Mouse (Mus musculus) gastrocnemius, postnatal 25 days (tissue): ENCODE results near the gene Rsrc2. TPM values are rescaled to one million over a fixed set of nuclear protein-coding genes. Genes with fewer than 3 reads are reported as not detected.
"Not testable (repeated sequence)": the region's sequence is repeated elsewhere in the genome, so short reads cannot be mapped to it uniquely, and the experiment has no call there.

ENCODE experiments used
- DNase-seq: peaks from one replicate; pipeline ENCODE4 v3.0.0; 2022
- long read RNA-seq, 2 experiments: library from polyadenylated mRNA; stranded (forward); transcript quantifications; one replicate each; pipeline ENCODE4 v2.0.0; 2021
- total RNA-seq, 2 experiments: library from RNA; stranded (reverse); gene quantifications; 1 replicate in 1 of 2; 2 replicates in 1 of 2; pipeline ENCODE4 v1.2.3; 2021

The Rsrc2 gene
- total RNA-seq: 10 to 100 TPM; 31.5 to 36.2 TPM
- long read RNA-seq, experiment 1, transcript Rsrc2-208 (10 exons, 1,595 nt): major isoform, 21 of 34 reads
- long read RNA-seq, experiment 1, partial matches to known transcripts: 2 of 34 reads
- long read RNA-seq, experiment 1, other reads (novel, unspliced or antisense): 8 of 34 reads
- long read RNA-seq, experiment 2, transcript Rsrc2-208 (10 exons, 1,595 nt): major isoform, 16 of 29 reads
- long read RNA-seq, experiment 2, partial matches to known transcripts: 1 of 29 reads
- long read RNA-seq, experiment 2, other reads (novel, unspliced or antisense): 9 of 29 reads

DNA sequence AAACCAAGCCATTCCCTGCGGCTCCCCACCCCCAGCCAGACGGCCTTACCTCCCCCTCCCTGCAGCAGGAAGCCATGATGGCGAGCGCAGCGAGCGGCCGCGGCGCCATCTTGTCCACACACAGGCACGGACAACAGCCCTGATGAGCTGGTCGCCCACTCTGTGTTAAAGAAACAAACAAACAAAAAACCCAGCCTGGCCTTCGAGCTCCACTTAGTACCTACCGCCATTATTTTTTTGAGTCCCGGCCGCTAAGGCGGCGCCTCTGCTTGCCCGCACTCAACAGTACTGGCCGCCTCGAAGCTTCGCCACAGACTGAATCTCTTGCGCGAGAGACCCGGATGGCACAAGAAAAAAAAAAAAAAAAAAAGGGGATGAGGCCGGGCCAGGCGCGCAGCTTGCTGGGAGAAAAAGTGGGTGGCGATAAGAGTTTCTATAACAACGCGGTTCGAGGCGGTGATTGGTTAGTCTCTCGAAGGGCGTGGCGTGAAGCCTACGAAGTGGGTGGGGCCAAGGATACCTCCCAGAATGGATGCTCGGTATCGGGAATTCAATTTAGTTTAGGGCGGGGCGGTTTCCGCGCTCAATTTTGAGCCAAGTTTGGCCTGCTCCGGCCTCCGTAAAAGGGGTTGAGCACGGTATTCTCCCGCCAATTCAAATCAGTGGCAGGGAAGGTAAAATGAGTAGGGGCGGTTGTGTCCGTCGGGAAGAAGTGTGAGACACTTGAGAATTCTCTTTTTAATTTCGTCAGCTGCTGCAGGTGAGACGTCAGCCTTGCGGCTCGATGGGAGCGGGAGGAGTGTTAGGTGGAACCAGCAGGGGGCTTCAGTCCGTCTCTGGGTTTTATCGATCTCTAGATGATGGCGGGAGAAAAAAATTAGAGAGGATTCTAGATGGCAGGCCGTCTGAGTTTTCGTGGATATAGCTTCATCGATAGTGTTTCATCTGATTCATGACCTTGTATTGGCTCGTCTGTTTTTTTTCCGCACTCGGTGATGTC is at the start of gene Rsrc2, which contains the start of gene Kntc1:
Gene Rsrc2 (minus strand): TSS at position 350 of the 1,000 bp plus-strand sequence.
Gene Kntc1 (plus strand): TSS at position 652 of the 1,000 bp plus-strand sequence.
- DNase-seq: peak; percentile 98

DNA sequence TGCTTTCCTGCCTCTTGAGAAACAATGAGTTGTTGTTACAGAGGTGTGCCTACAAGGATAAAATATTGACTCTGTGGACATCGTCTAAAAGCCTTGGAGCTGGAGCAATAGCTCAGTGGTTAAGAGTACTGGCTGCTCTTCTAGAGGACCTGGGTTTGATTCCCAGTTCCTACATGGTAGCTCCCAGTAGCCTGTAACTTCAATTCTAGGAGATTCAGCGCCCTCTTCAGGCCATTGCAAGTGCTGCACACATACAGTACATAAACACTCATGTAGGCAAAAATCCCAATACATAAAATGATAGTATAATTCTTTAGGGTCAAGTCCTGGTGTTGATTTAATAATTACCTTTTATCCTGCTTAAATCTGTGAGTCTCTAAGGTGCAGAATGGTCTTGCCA is 43.9 kb upstream of the Rsrc2 start:
- no peak for DNase-seq

DNA sequence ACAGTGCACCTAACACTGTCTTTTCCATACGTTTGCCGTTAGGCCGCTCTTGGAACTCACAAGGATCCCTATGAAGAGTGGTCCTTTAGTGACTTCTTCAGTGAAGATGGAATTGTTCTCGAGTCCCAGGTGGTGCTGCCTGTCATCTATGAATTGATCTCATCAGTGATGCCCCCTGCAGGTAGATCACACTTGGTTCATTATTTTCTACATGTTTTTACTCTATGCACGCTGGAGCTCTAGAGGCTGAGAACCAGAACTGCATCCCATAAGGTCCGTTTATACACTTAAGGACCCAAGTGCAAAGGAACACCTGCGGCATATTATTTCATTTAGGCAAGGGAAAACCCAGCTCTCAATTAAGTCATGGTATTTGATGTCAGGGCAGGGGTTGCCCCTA is 39.8 kb upstream of the Rsrc2 start:
- no peak for DNase-seq

DNA sequence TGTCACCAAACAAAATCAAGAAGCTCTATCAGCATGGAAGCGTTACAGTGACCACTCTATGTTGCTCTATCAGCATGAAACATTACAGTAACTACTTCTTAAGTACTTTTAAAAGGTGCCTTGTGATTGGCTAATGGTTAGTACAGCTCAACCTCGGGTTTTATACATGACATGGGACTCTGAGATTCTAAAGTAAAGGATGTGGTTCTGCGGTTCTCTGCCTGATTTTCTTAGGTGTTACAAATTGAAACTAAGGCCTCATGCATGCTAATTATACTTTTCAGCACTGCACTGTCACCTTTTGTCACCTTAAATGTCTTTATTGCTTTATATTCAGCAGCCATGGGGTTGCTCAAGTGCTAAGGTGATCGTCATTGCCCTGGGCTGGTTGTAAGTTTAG is 32.6 kb upstream of the Rsrc2 start:
- no peak for DNase-seq

DNA sequence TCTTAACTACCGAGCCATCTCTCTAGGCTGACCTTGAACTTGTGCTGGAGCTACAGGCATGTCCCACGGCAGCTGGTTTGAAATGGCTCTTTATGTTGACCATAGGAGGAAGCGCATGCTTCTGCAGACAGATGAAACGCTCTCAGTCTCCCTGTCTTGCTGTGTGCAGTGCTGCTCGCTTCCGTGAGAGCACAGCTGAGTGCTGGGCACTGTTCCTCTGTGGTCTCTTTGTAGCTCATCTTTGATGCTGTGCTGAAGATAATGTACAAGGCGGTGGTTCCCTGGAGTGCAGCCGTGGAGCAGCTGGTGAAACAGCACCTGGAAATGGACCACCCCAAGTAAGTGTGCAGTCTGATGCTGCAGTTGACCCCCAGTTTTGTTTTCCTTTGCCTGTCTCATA is 31.5 kb upstream of the Rsrc2 start:
- no peak for DNase-seq

DNA sequence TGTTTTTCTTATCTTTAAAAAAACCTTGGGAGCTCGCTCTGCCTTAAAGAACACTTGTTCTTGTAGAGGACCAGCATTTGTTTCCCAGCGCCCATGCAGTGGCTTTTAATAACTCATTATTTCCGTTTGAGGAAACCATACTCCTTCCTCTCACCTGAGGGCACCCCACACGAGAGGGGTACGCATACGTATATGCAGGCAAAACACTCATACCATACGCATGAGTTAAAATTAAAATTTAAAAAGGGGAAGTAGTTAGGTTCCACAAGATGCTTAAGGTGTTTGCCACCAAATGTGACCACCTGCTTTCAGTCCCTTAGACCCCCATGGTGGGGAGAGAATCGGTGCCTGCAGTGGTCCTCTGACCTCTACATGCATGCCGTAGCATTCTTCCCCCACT is 24.2 kb upstream of the Rsrc2 start:
- no peak for DNase-seq

DNA sequence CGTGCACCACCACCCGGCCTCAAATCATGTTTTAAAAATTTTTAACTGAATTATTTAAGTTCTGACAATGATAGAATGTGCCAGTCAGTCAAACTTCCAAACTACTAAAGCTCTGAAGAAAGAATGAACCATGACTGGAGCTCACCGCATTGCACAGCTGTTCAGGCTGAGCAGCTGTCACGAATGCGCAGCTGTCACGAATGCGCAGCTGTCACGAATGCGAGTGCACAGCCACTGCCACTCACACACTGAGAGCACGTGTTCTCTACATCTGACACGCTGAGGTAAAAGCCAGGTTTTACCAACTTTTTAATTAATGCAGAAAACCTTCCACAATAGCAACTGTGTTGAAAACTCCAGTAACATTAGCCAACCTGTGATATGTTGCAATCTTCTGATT is 17.2 kb upstream of the Rsrc2 start:
- DNase-seq: not testable (repeated sequence)

DNA sequence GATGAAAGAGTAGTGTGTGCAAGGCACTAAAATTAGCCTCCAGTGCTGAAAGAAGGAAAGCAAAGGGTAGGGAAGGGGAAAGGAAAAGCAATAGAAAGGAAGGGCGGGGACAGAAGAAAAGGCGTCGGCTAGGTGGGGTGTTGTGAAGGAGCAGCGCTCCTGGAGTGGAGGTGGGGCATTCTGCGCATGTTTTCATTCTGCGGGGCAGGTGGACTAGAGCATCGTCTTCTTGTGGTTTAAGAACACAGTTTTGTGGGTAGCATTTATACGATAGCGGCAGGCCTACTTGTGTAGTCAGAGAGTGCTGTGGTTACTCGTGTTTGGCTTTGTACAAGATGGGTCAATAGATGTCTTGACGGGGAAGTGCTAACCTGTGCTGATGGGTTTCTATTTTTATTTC is 16.3 kb upstream of the Rsrc2 start:
- no peak for DNase-seq

DNA sequence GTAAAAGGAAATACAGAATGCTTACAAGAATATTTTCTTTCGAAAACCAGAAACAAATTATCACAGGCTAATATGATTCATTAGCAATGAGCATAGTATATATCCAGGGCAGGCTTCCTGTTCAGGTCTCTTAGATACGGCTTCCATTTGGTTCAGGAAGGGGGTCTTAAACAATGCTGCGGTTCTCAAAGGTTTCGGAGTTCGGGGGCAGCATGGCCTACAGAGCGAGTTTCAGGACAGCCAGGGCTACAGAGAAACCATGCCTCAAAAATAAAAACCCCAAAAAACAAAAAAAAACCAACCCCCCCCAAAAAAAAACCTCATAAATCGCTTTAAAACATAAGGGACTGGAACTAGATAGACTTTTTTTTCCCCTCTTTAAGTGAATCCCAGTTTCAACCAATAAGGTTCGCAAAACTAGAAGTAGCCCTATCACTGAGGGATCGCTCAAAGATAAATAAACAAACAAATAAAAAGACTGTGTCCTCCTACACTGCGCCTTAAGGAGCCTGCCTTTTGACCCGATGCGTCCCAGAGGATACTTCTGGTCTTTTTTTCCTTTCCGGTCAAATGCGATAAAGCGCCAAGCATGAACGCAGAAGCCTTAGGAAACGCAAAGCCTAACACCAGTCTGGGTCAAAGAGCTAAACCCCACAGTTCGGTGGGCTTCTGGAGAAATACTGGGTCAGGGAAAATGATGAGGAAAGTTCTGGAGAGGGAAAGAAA is 712 bp downstream of the Rsrc2 start:
- DNase-seq: no peak

DNA sequence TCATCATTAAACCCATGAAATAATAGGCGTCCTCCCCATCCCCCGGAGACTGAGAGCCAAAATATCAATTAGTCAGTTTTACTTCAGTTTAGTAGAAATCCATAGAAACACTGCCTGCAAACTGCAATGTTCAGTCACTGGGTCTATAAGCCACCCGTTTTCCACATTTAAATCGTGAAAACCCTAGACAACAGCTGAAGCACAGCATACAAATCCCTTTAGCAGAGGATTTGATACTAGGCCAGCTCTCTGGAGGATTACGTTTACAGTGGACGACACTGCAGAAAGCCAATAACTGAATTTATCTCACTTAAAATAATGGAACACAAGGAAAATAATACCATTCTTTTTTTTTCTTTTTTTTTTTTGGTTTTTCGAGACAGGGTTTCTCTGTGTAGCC is 1.6 kb downstream of the Rsrc2 start:
- DNase-seq: no peak

DNA sequence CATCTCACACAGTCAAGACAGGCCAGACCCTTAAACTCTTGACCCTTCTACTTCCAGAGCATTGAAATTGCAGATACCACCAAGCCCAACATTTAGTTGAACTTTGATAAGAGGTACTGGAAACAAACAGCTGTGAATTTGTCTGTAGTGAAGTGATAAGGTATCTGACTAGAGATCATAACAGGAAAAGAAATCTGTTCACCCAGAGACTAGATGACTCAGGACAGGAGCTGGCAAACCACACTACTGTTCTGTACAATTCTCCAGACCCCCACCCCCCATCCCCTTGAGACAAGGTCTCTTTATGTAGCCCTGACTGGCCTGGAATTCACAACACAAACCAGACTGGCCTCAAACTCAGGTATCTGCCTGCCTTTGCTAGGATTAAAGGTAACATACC is 3.0 kb downstream of the Rsrc2 start:
- no peak for DNase-seq

DNA sequence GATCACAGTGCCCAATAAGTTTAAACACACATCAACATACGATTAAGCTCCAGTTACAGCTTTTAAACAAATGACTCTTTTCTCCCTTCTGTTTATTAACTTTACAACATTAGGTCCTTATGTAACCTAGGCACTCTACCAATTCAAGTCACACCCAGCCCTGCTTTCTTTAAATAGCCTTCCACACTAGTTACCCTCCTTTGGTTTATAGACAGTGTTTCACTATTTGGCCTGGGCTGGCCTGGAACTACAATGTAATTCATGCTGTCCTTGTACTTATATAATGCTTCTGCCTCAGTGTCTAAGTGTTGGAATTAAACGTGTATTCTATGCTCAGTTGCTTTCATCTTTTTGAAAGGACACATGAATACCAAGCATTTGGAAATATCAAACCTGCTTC is 4.9 kb downstream of the Rsrc2 start:
- DNase-seq: no peak

DNA sequence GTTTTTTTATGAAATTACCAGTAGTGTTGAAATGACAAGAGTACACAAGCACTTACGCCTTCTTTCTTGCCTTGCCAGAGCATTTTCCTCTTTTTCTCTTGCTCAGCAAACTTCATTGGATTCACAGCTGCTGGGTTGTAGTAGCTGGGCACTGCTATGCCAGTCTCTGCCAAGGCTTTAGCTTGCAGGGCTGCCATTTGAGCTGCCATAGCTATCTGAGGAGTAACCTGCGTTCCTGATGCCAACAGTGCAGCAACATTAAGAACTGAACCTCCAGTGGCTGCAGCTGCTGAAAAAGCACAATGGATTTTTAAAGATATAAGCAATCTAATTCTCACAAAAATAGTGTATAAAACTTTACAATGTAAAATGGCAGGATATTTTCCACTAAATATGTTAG is 18.2 kb downstream of the Rsrc2 start:
- peak; percentile 43 for DNase-seq

DNA sequence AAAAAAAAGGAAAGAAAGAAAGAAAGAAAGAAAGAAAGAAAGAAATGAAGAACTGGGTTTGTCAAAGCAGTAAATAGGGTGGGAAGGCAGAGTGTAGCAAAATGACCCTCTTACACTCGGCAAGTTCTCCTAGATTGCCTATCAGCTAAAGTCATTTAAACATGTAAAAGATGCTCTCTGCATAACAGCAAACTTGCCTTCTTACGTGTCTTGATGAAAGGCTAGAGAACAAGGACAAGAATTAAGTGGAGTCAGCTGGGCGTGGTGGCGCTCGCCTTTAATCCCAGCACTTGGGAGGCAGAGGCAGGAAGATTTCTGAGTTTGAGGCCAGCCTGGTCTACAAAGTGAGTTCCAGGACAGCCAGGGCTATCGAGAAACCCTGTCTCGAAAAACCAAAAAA is 25.4 kb downstream of the Rsrc2 start:
- DNase-seq: not testable (repeated sequence)

DNA sequence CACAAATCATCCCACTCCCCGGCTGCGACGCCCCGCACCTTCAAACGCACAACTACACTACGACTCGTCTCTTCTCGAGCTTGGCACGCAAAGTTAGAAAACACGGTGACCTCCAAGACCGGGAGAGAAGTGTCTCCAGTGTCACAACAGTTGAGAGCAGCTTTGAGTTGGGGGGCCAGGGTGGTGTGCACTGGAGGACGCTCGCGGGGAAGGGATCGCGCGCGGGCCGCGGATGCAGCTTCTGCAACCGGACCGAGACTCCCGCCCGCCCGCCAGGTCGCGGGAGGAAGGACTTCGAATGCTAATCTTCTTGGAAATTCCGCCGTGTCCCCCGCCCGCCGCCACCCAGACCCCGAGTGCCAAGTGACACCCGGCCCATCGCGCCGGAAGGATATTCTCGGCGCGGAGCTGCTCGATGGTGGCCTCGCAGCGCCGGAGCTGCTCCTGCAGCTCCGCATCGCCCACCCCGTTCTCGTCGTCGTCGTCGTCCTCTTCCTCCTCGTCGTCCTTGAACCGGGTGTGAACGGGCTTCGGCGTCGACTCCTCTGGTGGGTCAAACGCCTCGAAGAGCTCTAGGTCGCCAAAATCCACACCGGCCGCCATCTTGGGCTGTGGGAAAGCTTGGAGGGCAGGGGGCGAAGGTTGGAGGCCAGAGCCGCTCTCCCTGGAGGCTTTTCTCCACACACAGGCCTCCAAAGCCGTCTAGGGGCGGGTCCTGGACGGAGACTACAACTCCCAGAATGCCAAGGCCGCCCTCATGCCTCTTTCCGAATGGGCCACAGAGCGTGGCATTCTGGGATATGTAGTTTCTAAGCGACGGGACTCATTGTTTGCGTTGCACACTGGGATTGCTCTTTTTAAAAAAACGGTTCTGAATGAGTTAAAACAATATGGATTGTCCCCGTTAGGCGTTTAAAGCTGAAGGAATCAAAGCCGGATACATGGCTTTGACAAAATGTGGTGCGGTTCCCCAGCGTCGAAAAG is 28.6 kb downstream of the Rsrc2 start, which contains the start of gene Zcchc8:
Gene Zcchc8 (minus strand): TSS at position 773 of the 984 bp plus-strand sequence.
- peak; percentile 95 for DNase-seq

DNA sequence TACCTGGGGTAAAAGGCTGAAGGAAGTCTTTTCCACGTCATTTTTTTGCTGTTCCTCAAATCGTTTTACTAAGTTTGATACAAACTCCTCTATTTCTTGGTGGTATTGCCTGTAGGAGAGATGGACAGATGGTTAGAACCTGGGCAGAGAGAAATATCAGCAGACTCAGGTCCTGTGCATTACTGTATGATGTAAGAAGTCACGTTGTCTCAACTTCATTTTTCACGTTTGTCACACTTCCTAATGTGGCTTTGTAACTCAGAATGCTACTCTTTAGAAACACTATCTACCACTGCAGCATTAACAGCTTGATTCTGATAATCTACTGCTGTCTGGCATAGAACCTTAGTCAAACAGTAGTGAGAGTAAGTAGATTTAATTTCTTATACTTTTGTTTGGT is 34.6 kb downstream of the Rsrc2 start:
- no peak for DNase-seq

DNA sequence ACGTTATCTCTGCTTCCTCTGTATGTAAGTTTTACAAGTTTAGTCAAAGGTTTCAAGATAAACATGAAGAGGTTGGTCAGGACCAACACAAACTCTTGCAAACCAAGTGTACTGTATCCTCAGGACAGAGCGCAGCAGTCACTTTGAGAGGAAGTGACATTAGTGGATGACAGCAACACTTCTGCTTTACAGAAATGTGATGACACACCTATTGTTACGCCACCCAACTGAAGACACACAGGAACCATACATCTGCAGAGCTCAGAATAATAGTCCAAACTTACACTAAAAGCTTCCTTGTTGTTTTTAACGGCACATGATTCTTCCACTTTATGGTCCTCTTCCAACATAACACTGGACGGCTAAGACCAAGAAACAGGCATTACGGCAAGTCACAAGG is 35.4 kb downstream of the Rsrc2 start:
- no peak for DNase-seq

DNA sequence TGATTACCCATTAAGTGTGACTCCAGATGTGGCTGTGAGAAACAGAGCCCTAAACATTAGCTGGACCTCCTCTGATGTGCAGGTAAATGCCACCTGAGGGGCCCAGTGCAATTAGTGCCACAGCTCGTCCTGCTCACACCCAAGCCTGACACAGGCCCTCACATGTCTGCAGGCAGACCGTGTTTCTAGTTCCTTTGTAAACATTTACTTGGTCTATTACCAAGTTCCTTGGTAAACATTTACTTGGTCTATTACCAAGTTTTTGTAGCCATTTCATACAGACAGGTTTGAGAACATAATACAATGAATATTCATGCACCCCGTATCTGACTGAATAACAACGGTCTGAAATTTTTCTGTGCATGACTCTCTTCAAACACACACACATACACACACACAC is 39.6 kb downstream of the Rsrc2 start:
- no peak for DNase-seq

DNA sequence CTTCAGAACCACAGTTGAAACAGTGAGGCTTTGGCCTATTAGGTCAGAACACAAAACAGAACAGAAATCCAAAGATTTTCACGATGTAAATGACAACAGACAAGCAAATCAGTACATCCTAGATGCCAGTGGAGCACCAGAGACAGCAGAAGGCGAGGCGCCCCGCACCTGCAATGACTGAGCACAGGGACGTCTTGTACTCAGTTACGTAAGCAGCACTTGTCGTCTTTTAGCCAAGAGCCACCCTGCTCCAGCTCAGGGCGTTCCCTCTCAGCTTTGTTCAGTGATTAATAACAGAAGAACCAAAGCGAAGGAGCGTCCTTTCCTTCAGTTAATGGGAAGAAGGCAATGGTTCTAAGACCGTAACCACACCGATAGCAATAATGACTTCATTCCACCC is 40.6 kb downstream of the Rsrc2 start:
- DNase-seq: peak; percentile 34

DNA sequence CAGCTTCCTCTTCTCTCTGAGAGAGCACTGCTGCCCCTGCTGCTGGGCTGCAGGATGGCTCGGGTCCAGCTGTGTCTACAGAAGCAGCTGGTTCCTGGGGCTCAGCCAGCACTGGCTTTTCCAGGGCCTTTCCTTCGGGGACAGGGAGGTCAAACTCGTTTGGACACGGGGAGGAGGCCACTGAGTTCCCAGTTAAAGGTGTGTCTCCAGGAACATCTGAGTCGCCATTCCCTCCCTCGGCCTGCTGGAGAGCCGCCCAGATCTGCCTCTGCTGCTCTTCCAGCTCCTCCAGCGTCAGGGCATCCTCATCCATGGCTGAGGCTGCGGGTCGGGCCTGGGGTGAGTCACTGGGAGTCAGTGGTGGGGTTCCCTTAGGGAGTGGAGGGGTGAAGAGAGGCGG is 48.6 kb downstream of the Rsrc2 start:
- DNase-seq: peak; percentile 79

DNA sequence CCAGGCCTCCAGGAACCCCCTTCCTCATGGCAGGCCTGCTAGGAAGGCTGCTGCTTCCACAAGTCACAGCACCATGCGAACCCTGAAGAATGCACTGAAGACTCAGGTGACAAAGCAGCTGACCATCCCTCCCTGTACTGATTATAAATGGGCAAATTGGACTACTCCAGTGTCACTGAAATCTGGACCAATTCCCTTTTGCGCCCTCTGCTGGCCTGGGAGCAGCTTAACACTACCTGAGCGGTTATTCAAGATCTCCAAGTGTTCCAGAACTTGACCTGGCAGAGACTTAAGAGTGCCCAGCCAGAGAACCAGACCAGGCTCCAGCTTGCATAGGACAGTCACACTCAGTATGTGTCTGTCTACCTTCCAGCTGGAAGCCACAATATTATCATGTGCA is 50.0 kb downstream of the Rsrc2 start:
- peak; percentile 60 for DNase-seq
